Mouse (Mus musculus): ENCODE data around the gene Gm45713. TPM values are rescaled to one million over a fixed set of nuclear protein-coding genes. Genes with fewer than 3 reads are reported as not detected.

Gm45713 gene
- total RNA-seq, 1 experiment, result 0.36 TPM

DNA sequence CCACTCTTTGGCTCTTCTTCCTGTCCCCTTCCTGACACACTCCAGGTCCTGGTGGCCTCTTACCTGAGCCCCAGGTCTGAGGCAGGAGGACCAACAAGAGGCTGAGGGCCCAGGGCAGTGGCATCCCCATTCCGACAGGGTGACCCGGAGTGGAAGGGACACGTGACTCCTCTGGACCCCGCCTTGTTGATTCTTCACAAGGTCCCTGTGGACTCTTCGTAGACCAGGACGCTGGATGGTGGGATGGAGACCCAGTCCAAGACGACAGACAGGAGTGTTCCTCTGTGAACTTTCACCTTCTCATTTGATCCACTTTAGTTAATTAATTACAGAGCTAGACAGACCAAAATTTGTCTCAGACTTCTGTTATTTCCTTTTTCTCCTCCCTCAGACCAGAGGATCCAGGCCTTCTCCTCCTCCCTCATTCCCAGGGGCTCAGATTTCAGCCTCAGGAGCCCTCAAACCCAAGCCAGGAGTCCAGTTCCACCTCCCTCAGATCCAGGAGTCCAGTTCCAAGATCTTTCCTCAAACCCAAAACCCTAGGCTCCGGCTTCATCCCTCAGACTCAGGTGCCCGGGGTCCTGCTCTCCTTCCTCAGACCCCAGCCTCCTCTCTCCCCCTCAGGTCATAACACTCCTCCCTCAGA, 33.0 kb downstream of the Gm45713 start:
- H3K9me3 ChIP-seq (ENCODE audit: control insufficient read depth, insufficient read depth, low read depth, low read length), result no peaks in the 10 kb centered on the region
- H3K27ac ChIP-seq (ENCODE audit: insufficient read depth, low read depth, low read length, poor library complexity, severe bottlenecking), result no peak overlapping the region
- no peak overlapping the region for H3K4me3 ChIP-seq (ENCODE audit: insufficient read depth in 1 of 2, low read depth in 1 of 2, low read length in 2 of 2, poor library complexity in 1 of 2, severe bottlenecking in 1 of 2)
- H3K9ac ChIP-seq (ENCODE audit: insufficient read depth, low read depth, low read length, poor library complexity, severe bottlenecking), result no peak overlapping the region
- no peak for DNase-seq (ENCODE audit: low read depth, low spot score)
- TF ChIP-seq ZNF384 (IDR thresholded peaks at IDR 0.05; ENCODE audit: low read depth, low read length) (no peak), ZC3H11A (IDR thresholded peaks at IDR 0.05; ENCODE audit: borderline replicate concordance, low read depth, low read length) (no peak), MAFK (IDR thresholded peaks at IDR 0.05; ENCODE audit: insufficient read depth, low read depth, low read length) (no peak), CHD2 (IDR thresholded peaks at IDR 0.05; ENCODE audit: low read depth, low read length) (no peak), HCFC1 (IDR thresholded peaks at IDR 0.05; ENCODE audit: borderline replicate concordance, insufficient read depth, low read length) (no peak)
- no peaks in the 10 kb centered on the region for H3K36me3 ChIP-seq (ENCODE audit: control insufficient read depth, insufficient read depth, low read length, poor library complexity, severe bottlenecking)
- H3K4me1 ChIP-seq (ENCODE audit: control insufficient read depth in 2 of 2, insufficient read depth in 2 of 2, low read length in 2 of 2, poor library complexity in 1 of 2), result peaks cover 3 to 18% of the 10 kb centered on the region in 2 experiments; a peak in 2 of 4 replicates
- in situ Hi-C loops (cut with MboI; ENCODE audit: low sequenced_read_pairs in 2 of 2, unreplicated experiment in 2 of 2), result no loop called here

- no peak overlapping the region for H3K4me3 ChIP-seq (ENCODE audit: insufficient read depth in 1 of 2, low read depth in 1 of 2, low read length in 2 of 2, poor library complexity in 1 of 2, severe bottlenecking in 1 of 2)
- TF ChIP-seq MAFK (IDR thresholded peaks at IDR 0.05; ENCODE audit: insufficient read depth, low read depth, low read length) (no peak), ZC3H11A (IDR thresholded peaks at IDR 0.05; ENCODE audit: borderline replicate concordance, low read depth, low read length) (no peak), CHD2 (IDR thresholded peaks at IDR 0.05; ENCODE audit: low read depth, low read length) (no peak), HCFC1 (IDR thresholded peaks at IDR 0.05; ENCODE audit: borderline replicate concordance, insufficient read depth, low read length) (no peak), ZNF384 (IDR thresholded peaks at IDR 0.05; ENCODE audit: low read depth, low read length) (no peak)
- no peak for DNase-seq (ENCODE audit: low read depth, low spot score)
- in situ Hi-C loops (cut with MboI; ENCODE audit: low sequenced_read_pairs in 2 of 2, unreplicated experiment in 2 of 2), result no loop called here
- H3K27ac ChIP-seq (ENCODE audit: insufficient read depth, low read depth, low read length, poor library complexity, severe bottlenecking), result no peak overlapping the region
- H3K4me1 ChIP-seq (ENCODE audit: control insufficient read depth in 2 of 2, insufficient read depth in 2 of 2, low read length in 2 of 2, poor library complexity in 1 of 2), result peaks cover 3 to 20% of the 10 kb centered on the region in 2 experiments; a peak in 2 of 4 replicates
- H3K36me3 ChIP-seq (ENCODE audit: control insufficient read depth, insufficient read depth, low read length, poor library complexity, severe bottlenecking), result no peaks in the 10 kb centered on the region
- H3K9me3 ChIP-seq (ENCODE audit: control insufficient read depth, insufficient read depth, low read depth, low read length), result no peaks in the 10 kb centered on the region
- no peak overlapping the region for H3K9ac ChIP-seq (ENCODE audit: insufficient read depth, low read depth, low read length, poor library complexity, severe bottlenecking)
These were observed 33.6 kb downstream of the Gm45713 start for GRCm38 (mm10) chr7:45102441-45102840.

DNA sequence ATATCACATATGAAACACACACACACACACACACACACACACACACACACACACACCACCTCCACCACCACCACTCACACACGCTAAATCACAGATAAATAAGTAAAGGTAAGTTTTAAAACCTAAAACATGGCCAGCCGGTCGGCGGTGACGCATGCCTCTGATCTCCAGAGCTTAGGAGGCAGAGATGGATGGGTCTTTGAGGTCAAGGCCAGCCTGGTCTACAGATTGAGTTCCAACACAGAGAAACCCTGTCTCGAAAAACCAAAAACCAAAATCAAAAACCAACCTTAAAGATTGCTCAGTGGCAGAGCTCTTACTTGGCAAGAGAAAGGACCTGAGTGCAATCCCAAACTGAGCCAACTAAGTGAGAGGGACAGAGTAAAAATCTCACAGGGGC, 36.0 kb downstream of the Gm45713 start:
- no peak for DNase-seq (ENCODE audit: low read depth, low spot score)
- Histone ChIP-seq H3K27ac (ENCODE audit: insufficient read depth, low read depth, low read length, poor library complexity, severe bottlenecking) (no peak overlapping the region), H3K4me3 (ENCODE audit: insufficient read depth in 1 of 2, low read depth in 1 of 2, low read length in 2 of 2, poor library complexity in 1 of 2, severe bottlenecking in 1 of 2) (no peak overlapping the region), H3K9me3 (ENCODE audit: control insufficient read depth, insufficient read depth, low read depth, low read length) (no peaks in the 10 kb centered on the region), H3K9ac (ENCODE audit: insufficient read depth, low read depth, low read length, poor library complexity, severe bottlenecking) (no peak overlapping the region), H3K36me3 (ENCODE audit: control insufficient read depth, insufficient read depth, low read length, poor library complexity, severe bottlenecking) (no peaks in the 10 kb centered on the region), H3K4me1 (ENCODE audit: control insufficient read depth in 2 of 2, insufficient read depth in 2 of 2, low read length in 2 of 2, poor library complexity in 1 of 2) (peaks cover 0 to 18% of the 10 kb centered on the region in 2 experiments; a peak in 1 of 4 replicates)
- in situ Hi-C loops (cut with MboI; ENCODE audit: low sequenced_read_pairs in 2 of 2, unreplicated experiment in 2 of 2), result no loop called here
- TF ChIP-seq ZNF384 (IDR thresholded peaks at IDR 0.05; ENCODE audit: low read depth, low read length) (no peak), CHD2 (IDR thresholded peaks at IDR 0.05; ENCODE audit: low read depth, low read length) (no peak), HCFC1 (IDR thresholded peaks at IDR 0.05; ENCODE audit: borderline replicate concordance, insufficient read depth, low read length) (no peak), MAFK (IDR thresholded peaks at IDR 0.05; ENCODE audit: insufficient read depth, low read depth, low read length) (no peak), ZC3H11A (IDR thresholded peaks at IDR 0.05; ENCODE audit: borderline replicate concordance, low read depth, low read length) (no peak)

DNA sequence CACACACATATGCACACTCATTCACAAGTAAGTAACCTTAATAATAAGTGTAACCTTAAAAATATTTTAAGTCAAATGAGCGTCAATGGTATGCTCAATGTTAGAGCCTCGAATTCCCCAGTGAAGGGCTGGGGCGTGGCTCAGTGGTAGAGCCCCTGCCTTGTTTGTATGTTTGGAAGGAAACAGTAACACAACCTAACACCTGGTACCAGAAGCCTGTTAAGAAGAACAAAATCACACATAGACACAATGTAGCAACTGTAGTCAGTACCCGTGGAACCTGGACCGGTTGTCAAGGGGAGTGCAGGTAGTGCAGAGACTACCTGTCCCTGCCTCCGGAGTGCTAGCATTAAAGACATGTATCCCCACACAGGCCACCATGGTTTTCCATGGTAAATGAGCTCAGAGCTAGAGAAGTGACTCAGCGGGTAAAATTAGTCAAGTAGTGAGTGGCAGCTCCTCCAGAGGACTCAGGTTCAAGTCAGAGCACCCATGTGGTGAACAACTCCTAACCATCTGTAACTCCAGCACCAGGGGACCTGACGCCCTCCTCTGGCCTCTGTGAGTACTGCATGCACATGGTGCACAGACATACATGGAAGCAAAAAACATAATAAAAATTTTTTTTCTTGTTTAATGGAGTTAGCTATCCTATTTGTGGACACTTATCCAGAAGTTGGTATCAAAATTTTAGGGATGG, 37.3 kb downstream of the Gm45713 start:
- Histone ChIP-seq H3K4me3 (ENCODE audit: insufficient read depth in 1 of 2, low read depth in 1 of 2, low read length in 2 of 2, poor library complexity in 1 of 2, severe bottlenecking in 1 of 2) (no peak overlapping the region), H3K27ac (ENCODE audit: insufficient read depth, low read depth, low read length, poor library complexity, severe bottlenecking) (no peak overlapping the region), H3K36me3 (ENCODE audit: control insufficient read depth, insufficient read depth, low read length, poor library complexity, severe bottlenecking) (no peaks in the 10 kb centered on the region), H3K9ac (ENCODE audit: insufficient read depth, low read depth, low read length, poor library complexity, severe bottlenecking) (no peak overlapping the region), H3K4me1 (ENCODE audit: control insufficient read depth in 2 of 2, insufficient read depth in 2 of 2, low read length in 2 of 2, poor library complexity in 1 of 2) (peaks cover 0 to 12% of the 10 kb centered on the region in 2 experiments; a peak in 1 of 4 replicates), H3K9me3 (ENCODE audit: control insufficient read depth, insufficient read depth, low read depth, low read length) (no peaks in the 10 kb centered on the region)
- no peak for DNase-seq (ENCODE audit: low read depth, low spot score)
- in situ Hi-C loops (cut with MboI; ENCODE audit: low sequenced_read_pairs in 2 of 2, unreplicated experiment in 2 of 2), result no loop called here
- TF ChIP-seq MAFK (IDR thresholded peaks at IDR 0.05; ENCODE audit: insufficient read depth, low read depth, low read length) (no peak), ZNF384 (IDR thresholded peaks at IDR 0.05; ENCODE audit: low read depth, low read length) (no peak), CHD2 (IDR thresholded peaks at IDR 0.05; ENCODE audit: low read depth, low read length) (no peak)

Measured in ES-E14 (cell line).